In genomic region chr8:83285391-83285790, GRCm38 (mm10) we compare ENCODE assay signal across 26 mouse cellular contexts. TPM values are rescaled to one million over a fixed set of nuclear protein-coding genes. Genes with fewer than 3 reads are reported as not detected.
"Had no signal": no experiment of that assay in that cellular context is flagged by ENCODE, and none has a peak within 500 bp of the region (broad histone marks: within the 10 kb centered on the region; RNA-seq: fewer than 3 reads in every experiment).

No protein-coding gene starts in this region.

- H3K4me3 ChIP-seq: limb, embryonic 10.5 days; limb, embryonic 13.5 days; liver, embryonic 12.5 days; liver, embryonic 15.5 days had no signal

- H3K4me1 ChIP-seq: liver, embryonic 12.5 days; liver, embryonic 15.5 days had no signal

- H3K27ac ChIP-seq: kidney, postnatal 0 days; limb, embryonic 10.5 days; limb, embryonic 13.5 days; liver, embryonic 12.5 days; liver, embryonic 15.5 days; macrophage; stomach, postnatal 0 days had no signal

- DNase-seq: kidney, adult 2 months; kidney, postnatal 25 days; layer of hippocampus, postnatal 36 days; liver; lung, adult 18-20 months; midbrain, embryonic 14.5 days; right cerebral cortex, adult 18-20 months; right cerebral cortex, postnatal 14 days; right cerebral cortex, postnatal 4 days; thymus, adult 2 months; thymus, postnatal 14 days; thymus, postnatal 4 days had no signal

RNA-seq across cellular contexts. Expression of gene Ucp1, which starts 4.8 kb away (rescaled TPM):
- total RNA-seq: layer of hippocampus, postnatal 10 days; layer of hippocampus, postnatal 36 days; left cerebral cortex, adult 8-10 months; left cerebral cortex, postnatal 14 days; midbrain, postnatal 0 days had no signal
- polyA plus RNA-seq: kidney, embryonic 14.5 days; limb, embryonic 10.5 days; limb, embryonic 13.5 days; liver, embryonic 12.5 days; liver, embryonic 15.5 days; lung, embryonic 16.5 days; macrophage; midbrain, embryonic 14.5 days; stomach, embryonic 14.5 days; stomach, postnatal 0 days had no signal
